Mouse (Mus musculus) intestine, embryonic 14.5 days (tissue): ENCODE results near the gene Traf3ip2. TPM values are rescaled to one million over a fixed set of nuclear protein-coding genes. Genes with fewer than 3 reads are reported as not detected.
A peak's percentile ranks its signal among the peaks of the same experiment; 100 is the strongest.

Source experiments
- ATAC-seq: fragments of 200-750 bp; cut with Nextera tagmentation; replicated peaks from 2 replicates; pipeline ENCODE4 v1.8.0; 2017; ENCODE audit warnings: low read depth, moderate number of reproducible peaks, moderate TSS enrichment, moderate library complexity; ENCODE audit not compliant: low FRiP score, low TSS enrichment
- DNase-seq: peaks from one replicate; pipeline ENCODE4 v3.0.0-alpha.2; 2018; ENCODE audit warnings: low spot score
- H3K27ac ChIP-seq: fragments of 300-500 bp; sonication (generic); 2 replicates; pipeline ENCODE4 v1.5.1; 2014; ENCODE audit warnings: low read depth, mild to moderate bottlenecking, control low read depth
- H3K27me3 ChIP-seq: fragments of 300-500 bp; sonication (generic); replicated peaks from 2 replicates; pipeline ENCODE4 v1.6.1; 2014; ENCODE audit warnings: low read length, control low read depth; ENCODE audit not compliant: control insufficient read depth, insufficient read depth
- H3K36me3 ChIP-seq: fragments of 300-500 bp; sonication (generic); 2 replicates; pipeline ENCODE4 v1.6.1; 2014; ENCODE audit warnings: low read length, control low read depth; ENCODE audit not compliant: control insufficient read depth, insufficient read depth
- H3K4me1 ChIP-seq: fragments of 300-500 bp; sonication (generic); replicated peaks from 2 replicates; pipeline ENCODE4 v1.6.1; 2014; ENCODE audit warnings: low read length, control low read depth, mixed read lengths; ENCODE audit not compliant: control insufficient read depth, insufficient read depth
- H3K4me2 ChIP-seq: fragments of 300-500 bp; sonication (generic); 2 replicates; pipeline ENCODE4 v1.6.1; 2014; ENCODE audit warnings: low read length
- H3K4me3 ChIP-seq: fragments of 300-500 bp; sonication (generic); 2 replicates; pipeline ENCODE4 v1.5.1; 2014; ENCODE audit warnings: low read depth, low read length, control low read depth, mixed read lengths
- H3K9ac ChIP-seq: fragments of 300-500 bp; sonication (generic); 2 replicates; pipeline ENCODE4 v1.6.1; 2014; ENCODE audit warnings: mild to moderate bottlenecking, low read length
- H3K9me3 ChIP-seq: fragments of 300-500 bp; sonication (generic); 2 replicates; pipeline ENCODE4 v1.6.1; 2016; ENCODE audit warnings: low read length, control low read depth; ENCODE audit not compliant: control insufficient read depth
- WGBS: fragments of 180-500 bp; shearing (Covaris S2); extraction: QIAGEN DNeasy Blood & Tissue Kit; methylation state at CpG from one replicate; pipeline ENCODE4 v1.1.7; 2014; 5-methylcytosine and 5-hydroxymethylcytosine counted together
- polyA plus RNA-seq: library from polyadenylated mRNA; unstranded; fragments of >200 nt; fragmentation: Nextera tagmentation; extraction: Ambion mirVana; gene quantifications from 2 replicates; pipeline ENCODE4 v1.2.1, GENCODE M21; 2014

Traf3ip2 gene
- polyA plus RNA-seq, 1 experiment from 2014 or later = 28.5 TPM

GRCm38 (mm10) chr10:39594716-39595115 is 18.0 kb upstream of the Traf3ip2 start:
- DNase-seq (no peak), ATAC-seq (no peak)
- no peak overlapping the region for H3K4me2 ChIP-seq
- H3K9me3 ChIP-seq = peaks cover 10% of the 10 kb centered on the region; the same call in 1 of the 2 replicates
- H3K9ac ChIP-seq = no peak overlapping the region
- H3K4me1 ChIP-seq = peaks cover 18% of the 10 kb centered on the region
- no peak overlapping the region for H3K4me3 ChIP-seq
- 89% methylated on average over 1 of the region's 1 CpGs for WGBS
- peak overlapping the region; percentile 76; the same call in 1 of the 2 replicates for H3K27ac ChIP-seq
- no peaks in the 10 kb centered on the region for H3K36me3 ChIP-seq
- no peaks in the 10 kb centered on the region for H3K27me3 ChIP-seq

- H3K36me3 ChIP-seq = no peaks in the 10 kb centered on the region
- H3K4me2 ChIP-seq = no peak overlapping the region; the same call in 1 of the 2 replicates
- no peak overlapping the region for H3K9ac ChIP-seq
- H3K4me3 ChIP-seq = no peak overlapping the region
- H3K4me1 ChIP-seq = peaks cover 18% of the 10 kb centered on the region
- peak overlapping the region; percentile 76 for H3K27ac ChIP-seq
- ATAC-seq (0 out of 2 replicates have a peak, but pooled peaks have one; percentile 53), DNase-seq (no peak)
- peaks cover 10% of the 10 kb centered on the region; the same call in 1 of the 2 replicates for H3K9me3 ChIP-seq
- WGBS = 41% methylated on average over 3 of the region's 3 CpGs
- no peaks in the 10 kb centered on the region for H3K27me3 ChIP-seq
These were observed 16.9 kb upstream of the Traf3ip2 start for GRCm38 (mm10) chr10:39595862-39596261.

GRCm38 (mm10) chr10:39597116-39597791 is 15.5 kb upstream of the Traf3ip2 start:
- ATAC-seq (no peak), DNase-seq (no peak)
- no peak overlapping the region for H3K4me2 ChIP-seq
- no peak overlapping the region; the same call in 1 of the 2 replicates for H3K27ac ChIP-seq
- H3K4me3 ChIP-seq = no peak overlapping the region
- H3K4me1 ChIP-seq = peaks cover 18% of the 10 kb centered on the region
- no peaks in the 10 kb centered on the region for H3K27me3 ChIP-seq
- H3K9ac ChIP-seq = no peak overlapping the region
- peaks cover 10% of the 10 kb centered on the region; the same call in 1 of the 2 replicates for H3K9me3 ChIP-seq
- H3K36me3 ChIP-seq = no peaks in the 10 kb centered on the region
- WGBS = 43% methylated on average over 9 of the region's 9 CpGs

- H3K4me1 ChIP-seq = peaks cover 18% of the 10 kb centered on the region
- DNase-seq = no peak
- 65% methylated on average over 3 of the region's 3 CpGs for WGBS
- no peaks in the 10 kb centered on the region for H3K36me3 ChIP-seq
- ATAC-seq = no peak
- no peaks in the 10 kb centered on the region for H3K27me3 ChIP-seq
- peaks cover 10% of the 10 kb centered on the region; the same call in 1 of the 2 replicates for H3K9me3 ChIP-seq
- no peak overlapping the region for H3K4me3 ChIP-seq
- no peak overlapping the region for H3K9ac ChIP-seq
- no peak overlapping the region for H3K4me2 ChIP-seq
- no peak overlapping the region; the same call in 1 of the 2 replicates for H3K27ac ChIP-seq
These were observed 14.9 kb upstream of the Traf3ip2 start for GRCm38 (mm10) chr10:39597792-39598183.

- Histone ChIP-seq H3K27me3 (no peaks in the 10 kb centered on the region), H3K4me1 (peaks cover 18% of the 10 kb centered on the region), H3K9me3 (no peaks in the 10 kb centered on the region), H3K27ac (no peak overlapping the region), H3K9ac (no peak overlapping the region), H3K4me3 (no peak overlapping the region), H3K36me3 (no peaks in the 10 kb centered on the region), H3K4me2 (no peak overlapping the region)
- DNase-seq (no peak), ATAC-seq (no peak)
- 92% methylated on average over 4 of the region's 4 CpGs for WGBS
These were observed 13.1 kb upstream of the Traf3ip2 start for GRCm38 (mm10) chr10:39599601-39600000.

GRCm38 (mm10) chr10:39600115-39600514 is 12.6 kb upstream of the Traf3ip2 start:
- H3K27ac ChIP-seq = no peak overlapping the region
- H3K27me3 ChIP-seq = no peaks in the 10 kb centered on the region
- H3K4me3 ChIP-seq = no peak overlapping the region
- H3K4me2 ChIP-seq = no peak overlapping the region
- peaks cover 17% of the 10 kb centered on the region for H3K4me1 ChIP-seq
- no peaks in the 10 kb centered on the region for H3K36me3 ChIP-seq
- 83% methylated on average over 1 of the region's 1 CpGs for WGBS
- no peak overlapping the region for H3K9ac ChIP-seq
- no peak for ATAC-seq
- DNase-seq = no peak
- no peaks in the 10 kb centered on the region for H3K9me3 ChIP-seq

GRCm38 (mm10) chr10:39601068-39601467 is 11.7 kb upstream of the Traf3ip2 start:
- ATAC-seq (no peak), DNase-seq (no peak)
- Histone ChIP-seq H3K9ac (no peak overlapping the region), H3K36me3 (no peaks in the 10 kb centered on the region), H3K4me1 (peaks cover 13% of the 10 kb centered on the region; the same call in 1 of the 2 replicates), H3K27me3 (no peaks in the 10 kb centered on the region), H3K4me2 (no peak overlapping the region), H3K27ac (no peak overlapping the region), H3K4me3 (no peak overlapping the region), H3K9me3 (0 out of 2 replicates have a peak, but pooled peaks cover 4% of the 10 kb centered on the region)
- WGBS = 83% methylated on average over 5 of the region's 5 CpGs

- Histone ChIP-seq H3K36me3 (no peaks in the 10 kb centered on the region), H3K4me3 (no peak overlapping the region), H3K27ac (no peak overlapping the region), H3K27me3 (no peaks in the 10 kb centered on the region), H3K4me2 (no peak overlapping the region), H3K9ac (no peak overlapping the region), H3K4me1 (peaks cover 7% of the 10 kb centered on the region), H3K9me3 (peaks cover 7% of the 10 kb centered on the region; the same call in 1 of the 2 replicates)
- WGBS = 89% methylated on average over 1 of the region's 1 CpGs
- no peak for DNase-seq
- no peak for ATAC-seq
These were observed 6.3 kb upstream of the Traf3ip2 start for GRCm38 (mm10) chr10:39606434-39606833.

- H3K9ac ChIP-seq = no peak overlapping the region
- H3K4me3 ChIP-seq = no peak overlapping the region
- H3K4me1 ChIP-seq = peaks cover 39% of the 10 kb centered on the region
- no peaks in the 10 kb centered on the region for H3K27me3 ChIP-seq
- peaks cover 3% of the 10 kb centered on the region; the same call in 1 of the 2 replicates for H3K9me3 ChIP-seq
- H3K27ac ChIP-seq = peak overlapping the region; percentile 69
- no peak overlapping the region for H3K4me2 ChIP-seq
- 32% methylated on average over 3 of the region's 3 CpGs for WGBS
- ATAC-seq (0 out of 2 replicates have a peak, but pooled peaks have one; percentile 7), DNase-seq (peak; percentile 74)
- no peaks in the 10 kb centered on the region for H3K36me3 ChIP-seq
These were observed 1.5 kb upstream of the Traf3ip2 start for GRCm38 (mm10) chr10:39611234-39611633.
